Mouse (Mus musculus) CH12.LX (cell line): ENCODE data around the gene Dido1. TPM values are rescaled to one million over a fixed set of nuclear protein-coding genes. Genes with fewer than 3 reads are reported as not detected.

Experiments
- DNase-seq: peaks from one replicate; pipeline ENCODE4 v3.0.0-alpha.2; 2013; ENCODE audit errors: extremely low read depth
- H3K27ac ChIP-seq: 2 replicates; pipeline ENCODE4 v1.5.1; 2012; ENCODE audit warnings: low read depth, mild to moderate bottlenecking, control low read depth, moderate library complexity; ENCODE audit not compliant: insufficient read depth
- H3K27me3 ChIP-seq: replicated peaks from 2 replicates; pipeline ENCODE3; 2012; ENCODE audit warnings: inconsistent platforms
- H3K36me3 ChIP-seq, 2 experiments: replicated peaks in 1 of 2; 2 replicates each; pipeline versions ENCODE3 to v1.6.1; 2012; ENCODE audit warnings: inconsistent platforms in 1 of 2, low read length in 1 of 2, mild to moderate bottlenecking in 1 of 2, mixed read lengths in 1 of 2, moderate library complexity in 1 of 2; ENCODE audit not compliant: control insufficient read depth in 1 of 2, insufficient read depth in 1 of 2
- H3K4me1 ChIP-seq, 2 experiments: 2 replicates each; pipeline ENCODE4 v1.6.1; 2012; ENCODE audit warnings: inconsistent platforms in 1 of 2, moderate library complexity in 1 of 2; ENCODE audit not compliant: insufficient read depth in 2 of 2, control insufficient read depth in 1 of 2
- H3K4me2 ChIP-seq: 2 replicates; pipeline ENCODE4 v1.6.1; 2012; ENCODE audit warnings: low read depth, mild to moderate bottlenecking, control low read depth; ENCODE audit not compliant: poor library complexity, insufficient read depth, severe bottlenecking
- H3K4me3 ChIP-seq, 3 experiments: fragments of 150-350 bp in 1 of 3; sonication (generic) in 1 of 3; replicated peaks in 1 of 3; 2 replicates each; pipeline versions ENCODE3 to v1.5.1; 2011 to 2012; ENCODE audit warnings: low read depth in 2 of 3, low read length in 2 of 3, mild to moderate bottlenecking in 2 of 3, moderate library complexity in 2 of 3, control low read depth in 1 of 3, improper control_type of control experiment in 1 of 3, inconsistent platforms in 1 of 3, mixed read lengths in 1 of 3; ENCODE audit not compliant: poor library complexity in 1 of 3
- H3K79me2 ChIP-seq: replicated peaks from 2 replicates; pipeline ENCODE4 v1.6.1; 2012; ENCODE audit warnings: mild to moderate bottlenecking, moderate library complexity; ENCODE audit not compliant: control insufficient read depth, poor library complexity, insufficient read depth, severe bottlenecking; ENCODE audit errors: extremely low read depth
- H3K9ac ChIP-seq: 2 replicates; pipeline ENCODE4 v1.6.1; 2012; ENCODE audit warnings: low read depth, mild to moderate bottlenecking, control low read depth, moderate library complexity; ENCODE audit not compliant: insufficient read depth
- H3K9me3 ChIP-seq: replicated peaks from 2 replicates; pipeline ENCODE3; 2012; ENCODE audit warnings: low read length, inconsistent platforms, mixed read lengths
- BHLHE40 ChIP-seq: IDR thresholded peaks from 2 replicates; pipeline ENCODE4 v1.6.1; 2011; ENCODE audit warnings: mild to moderate bottlenecking, low read depth, low read length, improper control_type of control experiment
- CHD2 ChIP-seq: IDR thresholded peaks from 2 replicates; pipeline ENCODE4 v1.6.1; 2011; ENCODE audit warnings: low read length, improper control_type of control experiment
- E2F4 ChIP-seq: IDR thresholded peaks from 2 replicates; pipeline ENCODE4 v1.6.1; 2011; ENCODE audit warnings: low read depth, low read length, improper control_type of control experiment; ENCODE audit not compliant: insufficient replicate concordance
- EP300 ChIP-seq: IDR thresholded peaks from 2 replicates; pipeline ENCODE4 v1.6.1; 2011; ENCODE audit warnings: low read length, improper control_type of control experiment
- GABPA ChIP-seq: IDR thresholded peaks from 2 replicates; pipeline ENCODE4 v1.6.1; 2012; ENCODE audit warnings: low read depth, low read length, improper control_type of control experiment, inconsistent platforms; ENCODE audit not compliant: insufficient replicate concordance
- HCFC1 ChIP-seq: IDR thresholded peaks from 2 replicates; pipeline ENCODE4 v1.6.1; 2012; ENCODE audit warnings: low read depth, mild to moderate bottlenecking, inconsistent platforms, low read length, improper control_type of control experiment
- IRF4 ChIP-seq: IDR thresholded peaks from 2 replicates; pipeline ENCODE4 v1.6.1; 2014; ENCODE audit warnings: low read depth, mild to moderate bottlenecking, inconsistent platforms, low read length, improper control_type of control experiment
- JUN ChIP-seq: IDR thresholded peaks from 2 replicates; pipeline ENCODE4 v1.6.1; 2011; ENCODE audit warnings: low read depth, mild to moderate bottlenecking, low read length, improper control_type of control experiment, moderate library complexity; ENCODE audit not compliant: insufficient read depth
- JUND ChIP-seq: conservative IDR thresholded peaks from 2 replicates; pipeline ENCODE4 v1.6.1; 2011; ENCODE audit warnings: low read depth, low read length, improper control_type of control experiment
- MAX ChIP-seq: IDR thresholded peaks from 2 replicates; pipeline ENCODE4 v1.6.1; 2011; ENCODE audit warnings: low read length, improper control_type of control experiment
- MAZ ChIP-seq: IDR thresholded peaks from 2 replicates; pipeline ENCODE4 v1.6.1; 2012; ENCODE audit warnings: low read depth, mild to moderate bottlenecking, inconsistent platforms, low read length, improper control_type of control experiment, moderate library complexity
- NRF1 ChIP-seq: IDR thresholded peaks from 2 replicates; pipeline ENCODE4 v1.6.1; 2014; ENCODE audit warnings: low read depth, mild to moderate bottlenecking, inconsistent platforms, low read length, improper control_type of control experiment, moderate library complexity
- PAX5 ChIP-seq: IDR thresholded peaks from 2 replicates; pipeline ENCODE4 v1.6.1; 2012; ENCODE audit warnings: low read length, inconsistent platforms, mixed read lengths
- POLR2A ChIP-seq: IDR thresholded peaks from 2 replicates; pipeline ENCODE4 v1.6.1; 2011; ENCODE audit warnings: low read depth, mild to moderate bottlenecking, improper control_type of control experiment, low read length
- POLR2AphosphoS2 ChIP-seq: IDR thresholded peaks from 2 replicates; pipeline ENCODE4 v1.6.1; 2011; ENCODE audit warnings: low read depth, low read length, improper control_type of control experiment
- RAD21 ChIP-seq: IDR thresholded peaks from 2 replicates; pipeline ENCODE4 v1.6.1; 2011; ENCODE audit warnings: low read depth, mild to moderate bottlenecking, low read length, improper control_type of control experiment, moderate library complexity
- SIN3A ChIP-seq: IDR thresholded peaks from 2 replicates; pipeline ENCODE4 v1.6.1; 2012; ENCODE audit warnings: low read length, improper control_type of control experiment, inconsistent platforms
- TBP ChIP-seq: conservative IDR thresholded peaks from 2 replicates; pipeline ENCODE4 v1.6.1; 2011; ENCODE audit warnings: low read depth, low read length, improper control_type of control experiment
- UBTF ChIP-seq: IDR thresholded peaks from 2 replicates; pipeline ENCODE4 v1.6.1; 2012; ENCODE audit warnings: low read depth, mild to moderate bottlenecking, inconsistent platforms, low read length, improper control_type of control experiment, moderate library complexity
- USF1 ChIP-seq: IDR thresholded peaks from 2 replicates; pipeline ENCODE4 v1.6.1; 2014; ENCODE audit warnings: low read depth, mild to moderate bottlenecking, inconsistent platforms, low read length, improper control_type of control experiment
- USF2 ChIP-seq: conservative IDR thresholded peaks from 2 replicates; pipeline ENCODE4 v1.6.1; 2011; ENCODE audit warnings: low read depth, low read length, improper control_type of control experiment
- ZMIZ1 ChIP-seq: IDR thresholded peaks from 2 replicates; pipeline ENCODE4 v1.6.1; 2012; ENCODE audit warnings: low read depth, mild to moderate bottlenecking, inconsistent platforms, low read length, improper control_type of control experiment
- ZNF384 ChIP-seq: IDR thresholded peaks from 2 replicates; pipeline ENCODE4 v1.6.1; 2012; ENCODE audit warnings: low read depth, low read length, improper control_type of control experiment, inconsistent platforms
- dilution Hi-C: fragments of 300-500 bp; cut with MboI; formaldehyde crosslinking; loops from 2 replicates; pipeline ENCODE4 v1.14.3; 2020; ENCODE audit warnings: low sequenced_read_pairs; ENCODE audit not compliant: extremely low pct_unique_long_range_greater_than_20kb, extremely low pct_ligation_motif_present
- in situ Hi-C: fragments of 300-500 bp; cut with MboI; formaldehyde crosslinking; loops from 3 replicates; pipeline ENCODE4 v1.14.3; 2019; ENCODE audit warnings: low sequenced_read_pairs, low pct_ligation_motif_present, low pct_unique_long_range_greater_than_20kb, mixed read lengths
- polyA plus RNA-seq: library from polyadenylated mRNA; unstranded; fragments of >175 nt; gene quantifications from 2 replicates; pipeline ENCODE4 v1.2.1, GENCODE M21; 2012; ENCODE audit warnings: low read depth; ENCODE audit not compliant: insufficient read length
- total RNA-seq, 2 experiments: library from RNA; depleted of rRNA; stranded (reverse); fragments of 300-350 nt in 1 of 2; fragments of >200 nt in 1 of 2; gene quantifications; 2 replicates each; pipeline ENCODE4 v1.2.3; 2012 to 2014

Gene Dido1
- total and polyA plus RNA-seq, 3 experiments = 16.4 to 25.0 (median 24.9) TPM

DNA sequence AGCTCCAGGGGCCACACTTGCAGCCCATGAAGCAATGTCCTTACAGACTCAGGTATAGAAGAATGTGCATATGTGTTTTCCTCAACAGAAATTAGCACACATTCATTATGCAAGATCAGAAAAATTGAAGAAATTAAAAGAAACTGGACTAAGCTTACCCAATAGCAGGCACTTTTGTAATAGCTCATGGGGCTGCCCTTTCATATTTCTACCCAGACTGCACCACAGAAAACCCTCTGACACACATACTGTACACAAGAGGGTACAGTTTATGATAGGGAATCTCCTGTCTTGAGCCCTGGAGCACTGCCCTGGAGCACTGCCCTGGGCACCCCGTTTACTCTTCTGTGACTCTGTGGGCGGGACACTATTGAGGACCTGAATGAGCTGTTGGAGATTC is 28.2 kb upstream of the Dido1 start:
- H3K27me3 ChIP-seq = no peaks in the 10 kb centered on the region
- H3K27ac ChIP-seq = no peak overlapping the region
- dilution Hi-C loops (no loop called here), in situ Hi-C loops (no loop called here)
- H3K9ac ChIP-seq = no peak overlapping the region
- TF ChIP-seq CHD2 (no peak), IRF4 (no peak), EP300 (no peak), TBP (no peak), USF2 (no peak), USF1 (no peak), E2F4 (no peak), BHLHE40 (no peak), RAD21 (no peak), POLR2A (no peak), UBTF (no peak)
- H3K36me3 ChIP-seq = peaks cover 40 to 86% of the 10 kb centered on the region in 2 experiments
- no peaks in the 10 kb centered on the region for H3K79me2 ChIP-seq
- no peak for DNase-seq
- no peaks in the 10 kb centered on the region for H3K4me1 ChIP-seq
- H3K4me3 ChIP-seq = no peak overlapping the region
- no peaks in the 10 kb centered on the region for H3K9me3 ChIP-seq
- no peak overlapping the region for H3K4me2 ChIP-seq

DNA sequence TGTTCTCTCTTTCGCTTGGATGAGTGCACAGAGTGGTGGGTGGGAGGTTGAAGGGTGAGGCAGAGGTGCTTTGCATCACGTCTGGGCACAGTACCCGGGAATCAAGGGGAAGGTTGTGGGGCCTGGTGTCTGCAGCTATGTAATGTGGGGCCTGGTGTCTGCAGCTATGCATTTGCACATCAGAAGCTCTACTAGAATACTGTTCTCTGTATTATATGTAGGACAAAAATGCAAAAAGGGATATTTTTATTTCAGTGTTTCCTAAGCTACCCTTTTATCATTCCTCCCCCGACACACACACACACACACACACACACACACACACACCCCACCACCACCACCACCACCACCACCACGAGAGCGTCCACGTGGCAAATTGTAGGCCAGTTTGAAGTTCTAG is 25.4 kb upstream of the Dido1 start:
- H3K9ac ChIP-seq = no peak overlapping the region
- no peaks in the 10 kb centered on the region for H3K9me3 ChIP-seq
- no peaks in the 10 kb centered on the region for H3K79me2 ChIP-seq
- H3K4me3 ChIP-seq = no peak overlapping the region
- dilution Hi-C loops = no loop called here
- TF ChIP-seq JUND (no peak), HCFC1 (no peak), EP300 (no peak), NRF1 (no peak), BHLHE40 (no peak), PAX5 (no peak)
- TF ChIP-seq, all 38 proteins: peak for 0
- H3K27ac ChIP-seq = no peak overlapping the region
- DNase-seq = no peak
- in situ Hi-C loops = no loop called here
- H3K4me1 ChIP-seq = no peaks in the 10 kb centered on the region
- H3K36me3 ChIP-seq = peaks cover 47 to 90% of the 10 kb centered on the region in 2 experiments
- H3K27me3 ChIP-seq = no peaks in the 10 kb centered on the region
- H3K4me2 ChIP-seq = no peak overlapping the region

GRCm38 (mm10) chr2:180731984-180732383 is 22.2 kb upstream of the Dido1 start:
- dilution Hi-C loops = no loop called here
- no peak overlapping the region for H3K4me2 ChIP-seq
- H3K27me3 ChIP-seq = no peaks in the 10 kb centered on the region
- TF ChIP-seq MAZ = no peak
- no peak for TF ChIP-seq JUND
- TF ChIP-seq MAX = no peak
- TF ChIP-seq BHLHE40 = no peak
- TF ChIP-seq USF1 = no peak
- no peak for TF ChIP-seq ZNF384
- no peak for TF ChIP-seq ZMIZ1
- TF ChIP-seq RAD21 = no peak
- TF ChIP-seq GABPA = no peak
- TF ChIP-seq JUN = no peak
- no peak for TF ChIP-seq SIN3A
- no peak for TF ChIP-seq POLR2AphosphoS2
- in situ Hi-C loops = no loop called here
- no peak overlapping the region for H3K9ac ChIP-seq
- DNase-seq = no peak
- no peaks in the 10 kb centered on the region for H3K9me3 ChIP-seq
- no peak overlapping the region for H3K27ac ChIP-seq
- H3K79me2 ChIP-seq = no peaks in the 10 kb centered on the region
- H3K4me3 ChIP-seq = no peak overlapping the region
- H3K4me1 ChIP-seq = peaks cover 2 to 20% of the 10 kb centered on the region in 2 experiments; a peak in 3 of 4 replicates
- peaks cover 39 to 78% of the 10 kb centered on the region in 2 experiments for H3K36me3 ChIP-seq
